Mouse (Mus musculus): ENCODE results near the gene Rnf43. TPM values are rescaled to one million over a fixed set of nuclear protein-coding genes. Genes with fewer than 3 reads are reported as not detected.

Gene Rnf43
- total RNA-seq, 2 experiments from 2014 or later, result 4.2 to 16.1 TPM

DNA sequence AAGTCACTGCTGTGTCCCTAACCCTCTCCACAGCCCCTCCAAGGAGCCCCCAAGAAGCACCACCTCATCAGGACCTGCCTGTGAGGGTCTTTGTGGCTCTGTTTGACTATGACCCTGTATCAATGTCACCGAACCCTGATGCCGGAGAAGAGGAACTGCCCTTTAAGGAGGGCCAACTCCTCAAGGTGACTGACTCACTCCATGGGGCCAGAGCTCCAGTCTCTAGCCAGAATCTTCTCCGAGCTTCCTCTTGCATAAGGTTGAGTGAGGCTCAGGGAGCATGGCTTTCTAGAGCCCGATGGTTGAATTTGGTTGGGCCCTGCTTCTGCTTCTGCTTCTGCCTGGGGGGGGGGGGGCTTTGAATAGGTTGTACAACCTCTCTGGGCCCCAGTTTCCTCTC is 116.9 kb downstream of the Rnf43 start:
- ATAC-seq (replicated peaks; ENCODE audit: poor library complexity, severe bottlenecking), result peak; percentile 76

DNA sequence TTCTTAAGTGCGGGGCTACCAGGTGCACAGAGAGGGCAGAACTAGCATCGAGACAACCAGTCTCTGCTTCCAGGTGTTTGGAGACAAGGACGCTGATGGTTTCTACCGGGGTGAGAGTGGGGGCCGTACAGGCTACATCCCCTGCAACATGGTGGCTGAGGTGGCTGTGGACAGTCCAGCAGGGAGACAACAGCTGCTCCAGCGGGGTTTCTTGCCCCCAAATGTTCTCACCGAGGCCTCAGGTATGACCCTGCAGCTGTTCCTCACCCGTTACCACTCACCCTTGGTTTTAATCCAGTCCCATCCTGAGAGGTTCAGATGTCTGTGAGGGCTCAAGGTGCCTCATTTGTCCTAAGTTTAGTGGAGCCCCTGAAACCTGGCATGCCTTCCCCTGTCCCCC is 117.6 kb downstream of the Rnf43 start:
- ATAC-seq (replicated peaks; ENCODE audit: poor library complexity, severe bottlenecking), result no peak

Other genes with a start within 250 kb of the Rnf43 start
- gene Gm11492, start 96.1 kb upstream of the Rnf43 start, total RNA-seq (2014; fragmentation: Nextera tagmentation), result not detected in 2 replicates
- not detected in 2 replicates for gene Gm11492, start 96.1 kb upstream of the Rnf43 start, total RNA-seq (2017)
- 4.7 TPM in 1 of 2 replicates, not detected in the other for gene Sept4, start 93.8 kb upstream of the Rnf43 start, total RNA-seq (2014; fragmentation: Nextera tagmentation)
- gene Sept4, start 93.8 kb upstream of the Rnf43 start, total RNA-seq (2017), result 1.3 TPM in 1 of 2 replicates, not detected in the other
- gene Mtmr4, start 70.6 kb upstream of the Rnf43 start, total RNA-seq (2014; fragmentation: Nextera tagmentation), result 25.2 and 25.4 TPM in 2 replicates
- 20.3 and 22.6 TPM in 2 replicates for gene Mtmr4, start 70.6 kb upstream of the Rnf43 start, total RNA-seq (2017)
- gene Hsf5, start 45.6 kb upstream of the Rnf43 start, total RNA-seq (2014; fragmentation: Nextera tagmentation), result not detected in 2 replicates
- not detected in 2 replicates for gene Hsf5, start 45.6 kb upstream of the Rnf43 start, total RNA-seq (2017)
- gene Supt4a, start 74.8 kb downstream of the Rnf43 start, total RNA-seq (2014; fragmentation: Nextera tagmentation), result 130 and 136 TPM in 2 replicates
- gene Supt4a, start 74.8 kb downstream of the Rnf43 start, total RNA-seq (2017), result 58.6 and 81.1 TPM in 2 replicates
- 100 and 132 TPM in 2 replicates for gene Tspoap1, start 97.8 kb downstream of the Rnf43 start, total RNA-seq (2014; fragmentation: Nextera tagmentation)
- gene Tspoap1, start 97.8 kb downstream of the Rnf43 start, total RNA-seq (2017), result 51.8 and 56.2 TPM in 2 replicates
- gene Mpo, start 130.9 kb downstream of the Rnf43 start, total RNA-seq (2014; fragmentation: Nextera tagmentation), result 13,307 and 13,753 TPM in 2 replicates
- 9,750 and 13,011 TPM in 2 replicates for gene Mpo, start 130.9 kb downstream of the Rnf43 start, total RNA-seq (2017)
- gene Lpo, start 165.6 kb downstream of the Rnf43 start, total RNA-seq (2014; fragmentation: Nextera tagmentation), result not detected in 2 replicates
- gene Lpo, start 165.6 kb downstream of the Rnf43 start, total RNA-seq (2017), result not detected in 2 replicates
- 12.5 and 28.4 TPM in 2 replicates for gene Mks1, start 190.5 kb downstream of the Rnf43 start, total RNA-seq (2014; fragmentation: Nextera tagmentation)
- 3.7 and 10.9 TPM in 2 replicates for gene Mks1, start 190.5 kb downstream of the Rnf43 start, total RNA-seq (2017)
- 0.82 TPM in 1 of 2 replicates, not detected in the other for gene Epx, start 212.8 kb downstream of the Rnf43 start, total RNA-seq (2014; fragmentation: Nextera tagmentation)
- 4.4 and 4.7 TPM in 2 replicates for gene Epx, start 212.8 kb downstream of the Rnf43 start, total RNA-seq (2017)
- gene Olfr462, start 229.5 kb downstream of the Rnf43 start, total RNA-seq (2014; fragmentation: Nextera tagmentation), result not detected in 2 replicates
- not detected in 2 replicates for gene Olfr462, start 229.5 kb downstream of the Rnf43 start, total RNA-seq (2017)
- not detected in 2 replicates for gene Olfr463, start 234.7 kb downstream of the Rnf43 start, total RNA-seq (2014; fragmentation: Nextera tagmentation)
- not detected in 2 replicates for gene Olfr463, start 234.7 kb downstream of the Rnf43 start, total RNA-seq (2017)